Mouse (Mus musculus) midbrain, embryonic 11.5 days (tissue): ENCODE measurements at regions not wholly inside any gene's neighbourhood (a gene's known extent, or its start where the extent isn't known, plus 50 kb on each side); places are given as distances from the start of the nearest gene placed in this dataset.

Experiments used
- ATAC-seq: fragments of 200-750 bp; cut with Nextera tagmentation; 2 replicates; pipeline ENCODE4 v1.8.0; 2017; ENCODE audit warnings: moderate TSS enrichment, moderate library complexity; ENCODE audit not compliant: low FRiP score
- DNase-seq: peaks from one replicate; pipeline ENCODE4 v3.0.0; 2015; ENCODE audit warnings: low spot score; ENCODE audit errors: missing footprints
- H3K27ac ChIP-seq: fragments of 300-500 bp; sonication (generic); 2 replicates; pipeline ENCODE4 v1.5.1; 2014; ENCODE audit warnings: low read depth, low read length
- H3K27me3 ChIP-seq: fragments of 300-500 bp; sonication (generic); 2 replicates; pipeline ENCODE4 v1.6.1; 2014; ENCODE audit warnings: mild to moderate bottlenecking, low read length, moderate library complexity, mixed read lengths; ENCODE audit not compliant: control insufficient read depth, insufficient read depth
- H3K36me3 ChIP-seq: fragments of 300-500 bp; sonication (generic); 2 replicates; pipeline ENCODE4 v1.6.1; 2014; ENCODE audit warnings: mild to moderate bottlenecking, low read length, moderate library complexity, mixed read lengths; ENCODE audit not compliant: control insufficient read depth, insufficient read depth
- H3K4me1 ChIP-seq: fragments of 300-500 bp; sonication (generic); 2 replicates; pipeline ENCODE4 v1.6.1; 2014; ENCODE audit warnings: low read length; ENCODE audit not compliant: control insufficient read depth, insufficient read depth
- H3K4me2 ChIP-seq: fragments of 300-500 bp; sonication (generic); 2 replicates; pipeline ENCODE4 v1.6.1; 2014; ENCODE audit warnings: mild to moderate bottlenecking, moderate library complexity
- H3K4me3 ChIP-seq: fragments of 300-500 bp; sonication (generic); 2 replicates; pipeline ENCODE4 v1.5.1; 2014; ENCODE audit warnings: low read depth, low read length
- H3K9ac ChIP-seq: fragments of 300-500 bp; sonication (generic); 2 replicates; pipeline ENCODE4 v1.6.1; 2014; ENCODE audit warnings: low read length
- H3K9me3 ChIP-seq: fragments of 300-500 bp; sonication (generic); 2 replicates; pipeline ENCODE4 v1.6.1; 2016; ENCODE audit warnings: low read length; ENCODE audit not compliant: control insufficient read depth
- WGBS: fragments of 180-500 bp; shearing (Covaris S2); extraction: QIAGEN DNeasy Blood & Tissue Kit; methylation state at CpG from one replicate; pipeline ENCODE4 v1.1.7; 2014; 5-methylcytosine and 5-hydroxymethylcytosine counted together

- Histone ChIP-seq H3K27me3 (no peaks in the 10 kb centered on the region), H3K36me3 (no peaks in the 10 kb centered on the region), H3K27ac (no peak overlapping the region), H3K4me1 (no peaks in the 10 kb centered on the region), H3K9me3 (no peaks in the 10 kb centered on the region), H3K4me3 (no peak overlapping the region), H3K4me2 (no peak overlapping the region), H3K9ac (no peak overlapping the region)
- DNase-seq (no peak), ATAC-seq (no peak)
- WGBS, result 69% methylated on average over 2 of the region's 2 CpGs
Measured at GRCm38 (mm10) chr1:3900354-3900753, 907.3 kb upstream of the Gm37988 start.

GRCm38 (mm10) chr1:3903432-3903831 is 904.3 kb upstream of the Gm37988 start:
- Histone ChIP-seq H3K4me3 (no peak overlapping the region), H3K4me1 (no peaks in the 10 kb centered on the region), H3K27me3 (no peaks in the 10 kb centered on the region), H3K36me3 (no peaks in the 10 kb centered on the region), H3K4me2 (no peak overlapping the region), H3K9me3 (no peaks in the 10 kb centered on the region), H3K9ac (no peak overlapping the region), H3K27ac (no peak overlapping the region)
- WGBS, result 67% methylated on average over 1 of the region's 1 CpGs
- DNase-seq (no peak), ATAC-seq (no peak)

GRCm38 (mm10) chr1:3912499-3912898 is 895.2 kb upstream of the Gm37988 start:
- no peak for DNase-seq

GRCm38 (mm10) chr1:3913631-3914030 is 894.1 kb upstream of the Gm37988 start:
- Histone ChIP-seq H3K4me1 (no peaks in the 10 kb centered on the region), H3K9me3 (no peaks in the 10 kb centered on the region), H3K27ac (no peak overlapping the region), H3K4me3 (no peak overlapping the region), H3K4me2 (no peak overlapping the region), H3K36me3 (no peaks in the 10 kb centered on the region), H3K27me3 (no peaks in the 10 kb centered on the region), H3K9ac (no peak overlapping the region)
- WGBS, result 46% methylated on average over 1 of the region's 1 CpGs
- ATAC-seq (peak; percentile 35; the same call in 1 of the 2 replicates), DNase-seq (no peak)

More at GRCm38 (mm10) chr1:3912499-3912898, 895.2 kb upstream of the Gm37988 start:
- H3K9ac ChIP-seq, result no peak overlapping the region
- H3K4me1 ChIP-seq, result no peaks in the 10 kb centered on the region
- no peak overlapping the region for H3K27ac ChIP-seq
- H3K4me3 ChIP-seq, result no peak overlapping the region
- 40% methylated on average over 1 of the region's 1 CpGs for WGBS
- H3K9me3 ChIP-seq, result no peaks in the 10 kb centered on the region
- no peaks in the 10 kb centered on the region for H3K36me3 ChIP-seq
- no peaks in the 10 kb centered on the region for H3K27me3 ChIP-seq
- ATAC-seq, result no peak
- H3K4me2 ChIP-seq, result no peak overlapping the region
